Mouse (Mus musculus) forebrain, embryonic 14.5 days (tissue): ENCODE data around the gene Nt5dc3. TPM values are rescaled to one million over a fixed set of nuclear protein-coding genes. Genes with fewer than 3 reads are reported as not detected.

Experiments
- polyA plus RNA-seq: library from polyadenylated mRNA; unstranded; fragments of >200 nt; fragmentation: Nextera tagmentation; extraction: Ambion mirVana; gene quantifications from 2 replicates; pipeline ENCODE4 v1.2.1, GENCODE M21; 2014

The Nt5dc3 gene
- polyA plus RNA-seq, 1 experiment from 2014 or later, result 6.7 TPM

Other genes with a start within 250 kb of the Nt5dc3 start
- 248 and 269 TPM in 2 replicates for gene Hsp90b1, start 73.5 kb upstream of the Nt5dc3 start, polyA plus RNA-seq
- gene Ttc41, start 73.2 kb upstream of the Nt5dc3 start, polyA plus RNA-seq, result 0.99 and 1.5 TPM in 2 replicates
- gene Gm49358, start 15.0 kb upstream of the Nt5dc3 start, polyA plus RNA-seq, result 0.88 TPM in 1 of 2 replicates, not detected in the other
- 0.25 and 0.32 TPM in 2 replicates for gene Stab2, start 229.0 kb downstream of the Nt5dc3 start, polyA plus RNA-seq